Mouse (Mus musculus) embryonic facial prominence, embryonic 10.5 days (tissue): Measurements from ENCODE around the gene Zbtb44. TPM values are rescaled to one million over a fixed set of nuclear protein-coding genes. Genes with fewer than 3 reads are reported as not detected.

Experiments
- DNase-seq: peaks from one replicate; pipeline ENCODE4 v3.0.0-alpha.2; 2017; ENCODE audit warnings: low spot score
- H3K27ac ChIP-seq: fragments of 300-500 bp; sonication (generic); replicated peaks from 2 replicates; pipeline ENCODE4 v1.5.1; 2016; ENCODE audit warnings: mild to moderate bottlenecking
- H3K27me3 ChIP-seq: fragments of 300-500 bp; sonication (generic); replicated peaks from 2 replicates; pipeline ENCODE4 v1.6.1; 2016; ENCODE audit warnings: low read depth, mild to moderate bottlenecking; ENCODE audit not compliant: poor library complexity, severe bottlenecking
- H3K36me3 ChIP-seq: fragments of 300-500 bp; sonication (generic); replicated peaks from 2 replicates; pipeline ENCODE4 v1.6.1; 2016; ENCODE audit warnings: mild to moderate bottlenecking, moderate library complexity
- H3K4me1 ChIP-seq: fragments of 300-500 bp; sonication (generic); 2 replicates; pipeline ENCODE4 v1.6.1; 2016
- H3K4me3 ChIP-seq: fragments of 300-500 bp; sonication (generic); 2 replicates; pipeline ENCODE4 v1.5.1; 2016; ENCODE audit warnings: mild to moderate bottlenecking, moderate library complexity
- H3K9me3 ChIP-seq: fragments of 300-500 bp; sonication (generic); 2 replicates; pipeline ENCODE4 v1.6.1; 2016; ENCODE audit warnings: mild to moderate bottlenecking
- WGBS: fragments of 180-500 bp; shearing (Covaris S2); methylation state at CpG from one replicate; pipeline ENCODE4 v1.1.7; 2016; 5-methylcytosine and 5-hydroxymethylcytosine counted together
- polyA plus RNA-seq: library from polyadenylated mRNA; unstranded; fragments of >200 nt; fragmentation: Nextera tagmentation; extraction: Ambion mirVana; gene quantifications from 2 replicates; pipeline ENCODE4 v1.2.1, GENCODE M21; 2016

Zbtb44 gene
- polyA plus RNA-seq, 1 experiment from 2014 or later: 5.0 TPM

DNA sequence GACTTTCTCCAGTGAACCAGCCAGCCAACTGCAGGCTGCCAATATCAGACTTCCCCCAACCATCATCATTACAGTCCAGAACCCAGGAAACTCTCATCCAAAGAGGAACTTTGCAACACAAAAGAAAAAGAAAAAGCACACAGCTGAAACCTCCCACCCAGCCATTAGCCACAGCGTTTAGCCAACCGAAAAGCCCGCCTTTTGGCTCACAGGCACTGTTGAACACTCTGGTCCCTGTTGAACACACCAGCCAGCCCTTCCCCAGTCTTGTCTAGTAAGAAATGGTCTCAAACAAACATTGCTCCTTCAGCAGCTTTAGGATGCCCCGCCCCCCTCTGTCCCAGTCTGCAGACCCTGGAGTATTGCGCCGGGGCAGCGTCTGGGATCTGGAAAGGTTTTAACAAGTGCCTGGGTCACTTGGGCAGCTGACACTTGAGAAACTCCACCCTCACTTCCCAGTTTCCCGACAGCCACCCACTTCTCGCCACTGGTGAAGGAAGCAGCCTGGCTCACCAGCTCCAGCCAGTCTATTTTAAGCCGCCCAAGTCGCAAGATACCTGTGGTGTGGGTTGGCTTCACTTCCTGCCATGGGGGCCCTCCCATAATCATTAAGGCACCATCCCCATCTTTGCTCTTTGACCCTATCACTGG lies 89.6 kb downstream of the Zbtb44 start:
- Histone ChIP-seq H3K4me3 (no peak overlapping the region), H3K4me1 (peaks cover 56% of the 10 kb centered on the region), H3K9me3 (no peaks in the 10 kb centered on the region), H3K27ac (no peak overlapping the region), H3K27me3 (no peaks in the 10 kb centered on the region), H3K36me3 (no peaks in the 10 kb centered on the region)
- peak; percentile 32 for DNase-seq
- 58% methylated on average over 11 of the region's 11 CpGs for WGBS

DNA sequence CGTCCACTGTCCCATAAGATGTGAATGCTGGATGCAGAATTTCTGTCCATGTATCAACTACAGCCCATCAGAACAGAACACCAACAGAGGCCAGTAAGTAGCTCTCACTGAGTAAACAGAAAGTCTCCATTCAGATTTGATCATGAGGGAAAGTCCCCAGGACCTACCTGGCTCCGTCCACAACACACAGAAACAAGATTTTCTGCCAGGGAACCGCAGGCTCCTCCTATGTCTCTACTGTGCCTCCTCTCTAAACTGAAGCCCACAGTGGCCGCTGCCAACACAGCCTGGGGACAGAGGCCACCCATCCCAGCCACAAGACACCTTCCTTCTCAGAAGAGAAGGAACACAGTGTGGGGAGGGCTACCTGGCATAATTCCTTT lies 90.1 kb downstream of the Zbtb44 start:
- no peak overlapping the region for H3K27ac ChIP-seq
- 64% methylated on average over 4 of the region's 4 CpGs for WGBS
- no peaks in the 10 kb centered on the region for H3K36me3 ChIP-seq
- DNase-seq: no peak
- peaks cover 56% of the 10 kb centered on the region for H3K4me1 ChIP-seq
- H3K4me3 ChIP-seq: no peak overlapping the region
- H3K27me3 ChIP-seq: no peaks in the 10 kb centered on the region
- no peaks in the 10 kb centered on the region for H3K9me3 ChIP-seq

DNA sequence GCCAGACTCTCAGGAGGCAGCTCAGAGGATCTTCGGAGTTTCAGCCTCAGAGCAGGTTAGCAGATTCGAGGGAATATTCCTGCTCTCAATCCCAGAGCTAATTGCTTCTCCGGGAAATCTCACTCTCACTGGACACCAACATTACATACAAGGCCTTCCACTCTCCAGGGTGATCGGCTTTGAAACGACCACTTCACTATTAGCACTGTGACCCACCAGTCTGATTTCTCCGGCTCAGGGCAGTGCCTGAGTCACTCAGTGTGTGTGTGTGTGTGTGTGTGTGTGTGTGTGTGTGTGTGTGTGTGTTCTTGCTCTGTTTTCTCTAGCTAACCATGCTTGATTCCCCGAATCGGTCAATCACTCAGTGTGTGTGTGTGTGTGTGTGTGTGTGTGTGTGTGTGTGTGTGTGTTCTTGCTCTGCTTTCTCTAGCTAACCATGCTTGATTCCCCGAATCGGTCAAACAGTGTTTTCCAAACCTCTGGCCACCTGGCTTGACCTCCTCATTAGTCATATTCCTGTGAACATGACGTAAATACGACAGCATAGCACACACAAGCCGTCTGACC lies 92.1 kb downstream of the Zbtb44 start:
- no peaks in the 10 kb centered on the region for H3K9me3 ChIP-seq
- no peak overlapping the region for H3K4me3 ChIP-seq
- no peaks in the 10 kb centered on the region for H3K27me3 ChIP-seq
- WGBS: 68% methylated on average over 13 of the region's 13 CpGs
- DNase-seq: no peak
- peaks cover 51% of the 10 kb centered on the region for H3K4me1 ChIP-seq
- no peak overlapping the region; the same call in 1 of the 2 replicates for H3K27ac ChIP-seq
- H3K36me3 ChIP-seq: no peaks in the 10 kb centered on the region

Other genes with a start within 250 kb of the Zbtb44 start
- gene Adamts15, start 108.2 kb upstream of the Zbtb44 start, polyA plus RNA-seq: 7.2 and 9.1 TPM in 2 replicates
- 0.57 and 0.93 TPM in 2 replicates for gene Adamts8, start 88.1 kb upstream of the Zbtb44 start, polyA plus RNA-seq
- gene St14, start 101.2 kb downstream of the Zbtb44 start, polyA plus RNA-seq: 15.8 and 17.2 TPM in 2 replicates
- gene Aplp2, start 181.2 kb downstream of the Zbtb44 start, polyA plus RNA-seq: 201 and 228 TPM in 2 replicates
- 8.1 and 8.3 TPM in 2 replicates for gene Prdm10, start 249.9 kb downstream of the Zbtb44 start, polyA plus RNA-seq